Mouse (Mus musculus): ENCODE results near the gene AF067063. TPM values are rescaled to one million over a fixed set of nuclear protein-coding genes. Genes with fewer than 3 reads are reported as not detected.

Gene AF067063
- total RNA-seq, 2 experiments from 2014 or later: not detected

Other genes starting within 250 kb of the AF067063 start
- gene Ccl28, start 206.4 kb downstream of the AF067063 start, total RNA-seq (2021): not detected
- gene Hmgcs1, start 139.8 kb downstream of the AF067063 start, total RNA-seq (2021): 10 to 100 TPM; 38.6 to 39.0 TPM
- 1 to 10 TPM; 1.2 to 1.6 TPM for gene Nim1k, start 74.3 kb downstream of the AF067063 start, total RNA-seq (2021)
- gene Zfp131, start 39.3 kb downstream of the AF067063 start, total RNA-seq (2021): 10 to 100 TPM; 17.0 to 19.0 TPM
- gene D13Ertd608e, start 5.8 kb upstream of the AF067063 start, total RNA-seq (2021): not detected
- not detected for gene Tcstv1, start 64.6 kb upstream of the AF067063 start, total RNA-seq (2021)
- not detected for gene Gm21761, start 99.1 kb upstream of the AF067063 start, total RNA-seq (2021)
- gene B020031M17Rik, start 120.6 kb upstream of the AF067063 start, total RNA-seq (2021): not detected
- gene Gm36079, start 196.8 kb upstream of the AF067063 start, total RNA-seq (2021): not detected
- under 1 TPM in 1 of 2 experiments, not detected in 1; 0.31 TPM for gene Gm21188, start 222.0 kb upstream of the AF067063 start, total RNA-seq (2021)

All from heart, postnatal 36 days (tissue).